Mouse (Mus musculus): ENCODE results near the gene Adh6b. TPM values are rescaled to one million over a fixed set of nuclear protein-coding genes. Genes with fewer than 3 reads are reported as not detected.

Gene Adh6b
- 0.71 TPM for polyA plus RNA-seq (2014; fragmentation: Illumina TruSeq; extraction: RNeasy Lipid Tissue Mini Kit (QIAGEN cat#74804); ENCODE audit: low read depth, low replicate concordance)

GRCm38 (mm10) chr3:138341471-138341870 lies at the start of gene Adh6b:
TSS of gene Adh6b (plus strand) at chr3:138341775.

GRCm38 (mm10) chr3:138312965-138313364 lies 28.6 kb upstream of the Adh6b start, which contains the start of gene Adh6a:
TSS of gene Adh6a (plus strand) at chr3:138313286.

Other genes starting within 250 kb of the Adh6b start
- gene Trmt10a, start 198.3 kb upstream of the Adh6b start, polyA plus RNA-seq (2014; fragmentation: Illumina TruSeq; extraction: RNeasy Lipid Tissue Mini Kit (QIAGEN cat#74804); ENCODE audit: low read depth, low replicate concordance), result 3.7 TPM
- 5.6 TPM for gene Mttp, start 196.8 kb upstream of the Adh6b start, polyA plus RNA-seq (2014; fragmentation: Illumina TruSeq; extraction: RNeasy Lipid Tissue Mini Kit (QIAGEN cat#74804); ENCODE audit: low read depth, low replicate concordance)
- gene 4930579F01Rik, start 147.9 kb upstream of the Adh6b start, polyA plus RNA-seq (2014; fragmentation: Illumina TruSeq; extraction: RNeasy Lipid Tissue Mini Kit (QIAGEN cat#74804); ENCODE audit: low read depth, low replicate concordance), result not detected
- gene Adh7, start 124.0 kb upstream of the Adh6b start, polyA plus RNA-seq (2014; fragmentation: Illumina TruSeq; extraction: RNeasy Lipid Tissue Mini Kit (QIAGEN cat#74804); ENCODE audit: low read depth, low replicate concordance), result 0.37 TPM
- 13.0 TPM for gene Adh1, start 80.8 kb upstream of the Adh6b start, polyA plus RNA-seq (2014; fragmentation: Illumina TruSeq; extraction: RNeasy Lipid Tissue Mini Kit (QIAGEN cat#74804); ENCODE audit: low read depth, low replicate concordance)
- gene Adh6a, start 28.5 kb upstream of the Adh6b start, polyA plus RNA-seq (2014; fragmentation: Illumina TruSeq; extraction: RNeasy Lipid Tissue Mini Kit (QIAGEN cat#74804); ENCODE audit: low read depth, low replicate concordance), result not detected
- gene Adh4, start 73.7 kb downstream of the Adh6b start, polyA plus RNA-seq (2014; fragmentation: Illumina TruSeq; extraction: RNeasy Lipid Tissue Mini Kit (QIAGEN cat#74804); ENCODE audit: low read depth, low replicate concordance), result not detected
- 96.3 TPM for gene Adh5, start 101.3 kb downstream of the Adh6b start, polyA plus RNA-seq (2014; fragmentation: Illumina TruSeq; extraction: RNeasy Lipid Tissue Mini Kit (QIAGEN cat#74804); ENCODE audit: low read depth, low replicate concordance)
- gene Metap1, start 147.7 kb downstream of the Adh6b start, polyA plus RNA-seq (2014; fragmentation: Illumina TruSeq; extraction: RNeasy Lipid Tissue Mini Kit (QIAGEN cat#74804); ENCODE audit: low read depth, low replicate concordance), result 35.2 TPM
- gene Eif4e, start 184.4 kb downstream of the Adh6b start, polyA plus RNA-seq (2014; fragmentation: Illumina TruSeq; extraction: RNeasy Lipid Tissue Mini Kit (QIAGEN cat#74804); ENCODE audit: low read depth, low replicate concordance), result 190 TPM